Mouse (Mus musculus): ENCODE measurements at regions not wholly inside any gene's neighbourhood (a gene's known extent, or its start where the extent isn't known, plus 50 kb on each side); places are given as distances from the start of the nearest gene placed in this dataset.
A peak's percentile ranks its signal among the peaks of the same experiment; 100 is the strongest.

GRCm38 (mm10) chr9:58438071-58438858 is 50.1 kb upstream of the Insyn1 start:
- Histone ChIP-seq H3K9me3 (ENCODE audit: low read length) (no peaks in the 10 kb centered on the region), H3K9ac (replicated peaks; ENCODE audit: low read length) (no peak overlapping the region), H3K27ac (peak overlapping the region; percentile 69; the same call in 1 of the 2 replicates), H3K4me2 (ENCODE audit: low read depth, low read length) (peak overlapping the region; percentile 21; the same call in 1 of the 2 replicates), H3K27me3 (ENCODE audit: insufficient read depth, low read length) (no peaks in the 10 kb centered on the region), H3K36me3 (ENCODE audit: insufficient read depth, low read length) (no peaks in the 10 kb centered on the region), H3K4me1 (ENCODE audit: insufficient read depth, low read length) (peaks cover 41% of the 10 kb centered on the region), H3K4me3 (ENCODE audit: low read length) (no peak overlapping the region)
- ATAC-seq (no peak), DNase-seq (ENCODE audit: low spot score) (no peak)
- 58% methylated on average over 7 of the region's 7 CpGs for WGBS
- no peak for TF ChIP-seq CTCF (IDR thresholded peaks at IDR 0.05; ENCODE audit: low read depth)

Measured in hindbrain, postnatal 0 days (tissue).